Mouse (Mus musculus) right cerebral cortex, postnatal 36 days (tissue): ENCODE results near the gene Pdilt.

Experiments
- DNase-seq, 2 experiments: peaks; one replicate each; pipeline ENCODE4 v3.0.0; 2022; ENCODE audit warnings: low spot score in 2 of 2, mixed read lengths in 1 of 2

The Pdilt gene

GRCm38 (mm10) chr7:119511143-119511542 lies 12.1 kb downstream of the Pdilt start:
- DNase-seq = no peak

DNA sequence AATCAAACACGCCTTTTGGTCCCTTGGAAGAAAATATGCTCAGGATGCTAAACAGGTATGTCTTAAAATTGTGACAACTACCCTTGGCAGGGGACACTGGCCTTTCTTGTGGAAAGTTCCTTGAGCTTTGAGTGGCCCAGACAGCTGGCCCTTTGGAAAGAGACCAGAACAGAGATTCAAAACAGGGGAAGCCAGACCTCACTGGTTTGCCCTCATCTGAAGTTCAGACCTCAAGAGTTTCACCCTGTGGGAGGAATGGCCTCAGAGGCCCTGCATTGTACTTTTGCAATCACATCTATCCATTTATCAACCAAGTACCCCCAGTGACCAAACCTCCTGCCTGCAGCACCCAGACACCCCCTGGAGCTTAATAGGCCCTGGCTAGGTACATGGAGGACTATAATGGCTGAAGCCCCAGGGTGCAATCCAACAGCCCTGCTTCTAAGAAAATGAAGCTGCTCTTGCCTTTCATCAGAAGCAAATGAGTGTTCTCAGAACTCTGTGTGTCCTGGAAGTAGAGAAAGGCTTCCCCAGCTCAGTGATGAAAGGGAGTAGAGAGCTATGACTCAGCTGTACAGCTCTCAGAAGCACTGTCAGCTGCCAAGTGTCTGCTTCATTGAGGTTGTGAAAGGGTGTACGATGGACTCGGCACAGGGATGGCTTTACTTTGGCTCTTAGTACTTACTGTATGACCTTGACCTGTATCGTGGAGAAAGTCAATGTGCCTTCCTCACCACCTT lies 33.1 kb downstream of the Pdilt start:
- DNase-seq = no peak

DNA sequence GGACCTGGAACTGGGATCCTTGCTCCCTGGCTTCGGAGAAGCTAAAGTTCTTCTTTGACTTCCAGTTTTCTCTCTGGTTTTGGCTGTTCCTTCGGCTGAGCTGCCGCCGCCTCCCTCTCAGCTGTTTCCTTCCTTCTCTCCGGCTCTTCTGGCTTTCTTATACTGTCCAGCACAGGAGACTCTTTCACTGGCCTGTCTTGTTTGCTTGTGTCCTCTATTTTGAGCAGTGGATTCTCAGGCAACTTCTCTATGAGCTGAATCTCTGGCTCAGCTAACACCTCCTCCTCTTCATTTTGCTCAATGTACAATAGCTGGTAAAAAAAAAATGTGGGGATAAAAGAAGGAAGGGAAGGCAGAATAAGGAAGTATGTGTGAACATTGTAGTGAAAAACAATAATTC lies 36.6 kb downstream of the Pdilt start:
- DNase-seq = peak in 1 of 2 experiments; percentile 4

DNA sequence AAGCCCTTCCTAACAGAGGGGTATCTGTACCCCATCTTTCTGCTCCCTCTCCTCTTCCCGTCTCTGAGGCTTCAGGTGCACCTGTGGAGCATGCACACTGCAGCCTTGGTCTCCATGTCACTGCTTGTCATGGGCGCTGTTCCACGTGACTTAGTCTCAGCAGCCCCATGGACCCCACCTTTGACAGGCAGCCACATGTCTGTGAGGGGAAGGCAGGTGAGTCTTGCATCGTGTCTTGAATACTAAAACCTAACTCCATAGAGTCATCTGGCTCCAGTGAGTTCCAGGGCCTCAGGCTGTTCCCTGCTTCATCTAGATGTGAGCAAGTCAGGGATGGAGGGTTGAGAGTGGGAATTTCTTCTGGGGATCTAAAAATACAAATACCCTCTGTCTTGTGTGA lies 39.1 kb downstream of the Pdilt start:
- no peak for DNase-seq

DNA sequence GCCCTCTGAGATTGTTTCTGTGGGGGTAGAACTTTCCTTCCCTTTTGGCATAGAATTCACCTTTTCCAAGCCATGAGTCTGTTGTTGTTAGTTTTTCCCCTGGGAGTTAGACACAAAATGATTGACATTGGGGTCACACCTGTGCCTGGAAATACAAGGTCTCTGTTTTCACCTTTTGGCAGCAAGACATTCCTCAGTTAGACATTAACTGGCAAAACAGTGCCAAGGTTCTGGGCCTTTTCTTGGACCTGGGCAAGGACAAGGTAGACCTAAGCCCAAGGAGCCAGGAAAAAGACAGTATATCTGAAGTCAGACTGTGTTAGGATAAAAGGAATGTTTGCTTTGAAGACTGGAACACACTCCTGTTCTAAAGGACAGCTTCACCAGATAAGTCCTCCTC lies 44.0 kb downstream of the Pdilt start, which contains the start of gene Umod:
TSS of gene Umod (minus strand) at position 27 of the 400 bp plus-strand sequence.
- no peak for DNase-seq

GRCm38 (mm10) chr7:119476500-119477389 lies 46.5 kb downstream of the Pdilt start:
- no peak for DNase-seq

DNA sequence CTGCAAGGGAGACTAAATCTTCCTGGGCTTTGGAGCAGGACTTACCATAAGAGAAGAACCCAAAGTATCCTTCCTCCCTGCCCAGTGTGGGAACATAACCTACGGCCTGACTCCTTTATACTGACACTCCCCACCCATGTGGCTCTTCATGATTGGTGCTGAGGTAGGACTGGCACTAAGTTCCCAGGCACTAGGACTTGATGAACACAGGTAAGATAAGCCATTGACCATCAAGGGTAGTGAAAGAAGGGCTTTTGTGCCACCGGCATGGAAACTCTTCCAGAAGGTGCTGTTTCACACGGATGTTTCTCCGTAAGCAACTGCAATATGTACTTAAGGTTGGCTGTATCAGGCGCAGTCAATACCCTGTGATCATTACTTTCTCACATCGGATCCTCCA lies 64.1 kb downstream of the Pdilt start, which contains the start of gene Gp2:
TSS of gene Gp2 (minus strand) at position 101 of the 400 bp plus-strand sequence.
- no peak for DNase-seq

- no peak for DNase-seq
Observed at GRCm38 (mm10) chr7:119454192-119454591, 69.1 kb downstream of the Pdilt start.

GRCm38 (mm10) chr7:119443849-119444248 lies 79.4 kb downstream of the Pdilt start:
- no peak for DNase-seq

- DNase-seq = no peak
Observed at GRCm38 (mm10) chr7:119441938-119442337, 81.4 kb downstream of the Pdilt start.
